Mouse (Mus musculus): ENCODE results near the gene Gja8.

DNA sequence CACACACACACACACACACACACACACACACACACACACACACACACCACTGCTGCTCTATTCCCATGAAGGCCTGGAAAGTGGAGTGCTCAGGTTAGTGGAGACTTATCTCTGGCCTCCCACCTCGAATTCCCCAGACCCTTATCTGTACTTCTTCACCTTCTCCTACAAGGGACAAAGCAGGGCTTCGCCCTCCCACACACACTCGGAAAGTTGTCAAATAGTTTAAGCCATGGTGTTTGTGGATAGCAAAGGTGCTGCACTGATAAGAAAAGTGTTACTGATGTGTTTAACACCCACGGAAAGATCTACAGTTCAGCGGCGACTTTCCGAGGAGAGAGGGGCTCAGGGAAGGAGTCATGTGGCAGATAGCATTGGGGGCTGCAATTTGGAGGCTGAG lies 45.2 kb upstream of the Gja8 start:
- TF ChIP-seq CTCF (IDR thresholded peaks at IDR 0.05; ENCODE audit: extremely low read depth, insufficient read depth, low read length) (no peak), POLR2A (IDR thresholded peaks at IDR 0.05; ENCODE audit: extremely low read depth, insufficient read depth, low read length) (no peak)
